Mouse (Mus musculus) ES-Bruce4 (cell line): Measurements from ENCODE around the gene Vmn1r43.

Experiments
- CTCF ChIP-seq: IDR thresholded peaks from one replicate; pipeline ENCODE4 v1.8.1; 2011; ENCODE audit warnings: low read depth, low read length
- POLR2A ChIP-seq: IDR thresholded peaks from one replicate; pipeline ENCODE4 v1.8.1; 2011; ENCODE audit warnings: low read length; ENCODE audit not compliant: insufficient read depth

DNA sequence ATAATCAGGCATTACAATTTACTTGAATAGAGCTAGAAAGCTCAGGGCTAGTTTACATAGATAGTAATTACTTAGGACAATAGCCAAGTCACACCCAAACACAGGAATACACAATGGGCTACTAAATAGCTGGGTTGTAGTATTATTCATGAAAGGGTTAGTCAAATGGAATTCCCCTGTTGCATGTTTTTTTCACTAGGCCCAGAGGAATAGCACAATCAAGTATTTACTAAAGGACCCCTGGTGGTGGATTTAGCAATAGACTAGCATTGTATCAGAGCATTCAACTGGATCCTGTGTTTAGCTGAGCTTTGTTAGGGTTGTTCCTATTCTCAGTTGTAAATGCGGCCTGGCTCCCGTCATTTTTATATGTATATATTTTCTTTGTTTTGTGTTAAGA lies 8.2 kb downstream of the Vmn1r43 start:
- no peak for TF ChIP-seq POLR2A
- TF ChIP-seq CTCF, result no peak
